Mouse (Mus musculus): ENCODE data around the gene Gpc6.

DNA sequence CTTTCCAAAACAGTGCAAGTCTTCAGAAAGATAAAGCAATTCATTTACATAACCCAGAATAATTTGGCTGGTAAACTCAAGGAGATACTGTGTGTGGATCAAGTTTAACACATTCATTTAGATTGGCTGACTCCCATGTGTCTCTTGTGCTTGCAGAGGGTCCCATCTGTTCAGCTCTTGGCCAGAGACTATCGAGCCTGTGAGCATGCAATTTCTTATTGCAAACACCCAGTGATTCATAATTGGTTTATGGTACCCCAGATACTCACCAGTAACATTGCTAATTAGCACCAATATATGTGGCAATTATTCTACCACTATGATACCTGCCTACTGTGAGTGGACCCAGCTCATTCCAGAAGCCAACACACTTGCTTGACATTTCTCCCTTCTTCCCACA, 87.9 kb downstream of the Gpc6 start:
- TF ChIP-seq CTCF (IDR thresholded peaks at IDR 0.05) (no peak), EP300 (IDR thresholded peaks at IDR 0.05; ENCODE audit: insufficient read depth, low read depth, low read length) (no peak)
